Mouse (Mus musculus) megakaryocyte, embryonic 14.5 days (primary cell): Measurements from ENCODE around the gene Xpa. TPM values are rescaled to one million over a fixed set of nuclear protein-coding genes. Genes with fewer than 3 reads are reported as not detected.

Experiments
- H3K27me3 ChIP-seq: replicated peaks from 2 replicates; pipeline ENCODE3; 2012; ENCODE audit warnings: inconsistent platforms
- H3K36me3 ChIP-seq: replicated peaks from 2 replicates; pipeline ENCODE3; 2012; ENCODE audit warnings: low read length, inconsistent platforms, mixed read lengths
- H3K4me1 ChIP-seq: 2 replicates; pipeline ENCODE4 v1.6.1; 2012; ENCODE audit warnings: inconsistent platforms
- H3K4me3 ChIP-seq: replicated peaks from 2 replicates; pipeline ENCODE3; 2012; ENCODE audit warnings: moderate library complexity, mild to moderate bottlenecking, inconsistent platforms
- H3K9me3 ChIP-seq: 2 replicates; pipeline ENCODE4 v1.6.1; 2012; ENCODE audit warnings: inconsistent platforms
- FLI1 ChIP-seq: IDR thresholded peaks from 2 replicates; pipeline ENCODE4 v1.6.1; 2012; ENCODE audit warnings: low read length, inconsistent platforms, mixed read lengths
- GATA1 ChIP-seq: IDR thresholded peaks from 3 replicates; pipeline ENCODE4 v1.6.1; 2012; ENCODE audit warnings: mixed read lengths, low read length, inconsistent platforms, borderline replicate concordance
- polyA plus RNA-seq: library from polyadenylated mRNA; stranded (reverse); fragments of >175 nt; gene quantifications from 2 replicates; pipeline ENCODE4 v1.2.3, GENCODE M21; 2012; ENCODE audit warnings: low replicate concordance; ENCODE audit not compliant: insufficient read depth

Gene Xpa
- polyA plus RNA-seq, 1 experiment, result 44.7 TPM

- H3K27me3 ChIP-seq, result no peaks in the 10 kb centered on the region
- no peaks in the 10 kb centered on the region for H3K9me3 ChIP-seq
- H3K36me3 ChIP-seq, result peaks cover 95% of the 10 kb centered on the region
- no peak overlapping the region for H3K4me3 ChIP-seq
- TF ChIP-seq FLI1, result no peak
- TF ChIP-seq GATA1, result no peak
- peaks cover 8% of the 10 kb centered on the region for H3K4me1 ChIP-seq
These were observed 72.8 kb downstream of the Xpa start for GRCm38 (mm10) chr4:46123358-46123757.

GRCm38 (mm10) chr4:46120767-46121166 lies 75.3 kb downstream of the Xpa start:
- TF ChIP-seq GATA1 (no peak), FLI1 (no peak)

DNA sequence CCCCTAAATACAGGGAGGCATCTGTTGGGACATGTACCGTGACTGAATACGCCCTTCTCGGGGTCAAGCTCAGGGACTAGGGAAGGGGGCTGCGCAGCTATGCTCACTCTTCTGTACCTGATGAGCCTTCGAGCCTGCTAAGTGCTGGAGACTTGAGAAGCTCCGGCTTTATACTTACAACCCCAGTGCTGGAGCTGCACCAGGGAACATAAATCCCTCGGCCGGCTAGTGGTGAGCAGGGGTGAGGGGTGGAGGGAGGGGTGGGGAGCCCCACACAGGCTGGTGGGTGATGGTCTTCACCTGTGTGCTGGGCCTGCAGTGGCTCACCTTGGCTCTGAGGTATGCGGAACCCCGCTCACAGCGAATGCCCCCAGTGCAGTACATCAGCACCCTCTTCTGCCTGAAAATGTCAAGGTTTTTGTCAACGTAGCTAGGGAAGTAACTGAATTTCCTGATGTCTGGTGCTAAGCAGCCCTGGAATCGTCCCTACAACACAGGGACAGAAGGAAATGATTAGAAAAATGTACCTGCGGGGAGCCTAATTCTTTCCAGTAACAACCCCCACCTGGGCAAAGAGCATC lies 76.5 kb downstream of the Xpa start:
- H3K27me3 ChIP-seq, result no peaks in the 10 kb centered on the region
- no peak overlapping the region for H3K4me3 ChIP-seq
- TF ChIP-seq FLI1, result no peak
- peaks cover 7% of the 10 kb centered on the region for H3K4me1 ChIP-seq
- H3K9me3 ChIP-seq, result no peaks in the 10 kb centered on the region
- peaks cover 98% of the 10 kb centered on the region for H3K36me3 ChIP-seq

More at GRCm38 (mm10) chr4:46120767-46121166, 75.3 kb downstream of the Xpa start:
- Histone ChIP-seq H3K36me3 (peaks cover 99% of the 10 kb centered on the region), H3K9me3 (no peaks in the 10 kb centered on the region), H3K27me3 (no peaks in the 10 kb centered on the region), H3K4me1 (peaks cover 10% of the 10 kb centered on the region), H3K4me3 (no peak overlapping the region)

DNA sequence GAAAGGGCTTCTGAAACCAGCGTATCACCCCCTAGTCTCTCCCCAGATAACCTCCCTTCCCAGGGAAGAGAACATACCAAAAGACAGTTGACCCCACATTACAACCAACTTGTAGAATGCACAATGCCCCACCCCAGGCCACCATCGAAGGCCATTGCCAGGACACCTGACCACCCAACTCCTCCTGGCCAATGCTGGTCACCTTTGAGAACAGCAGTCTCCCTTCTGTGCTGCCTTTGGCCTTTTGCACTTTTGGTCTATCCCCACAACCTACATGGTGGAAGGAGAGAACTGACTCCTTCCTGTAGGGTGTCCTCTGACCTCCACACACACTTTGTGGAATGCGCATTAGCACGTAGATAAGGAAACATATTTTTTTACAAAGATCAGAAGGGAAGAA lies 78.6 kb downstream of the Xpa start:
- TF ChIP-seq GATA1 (no peak), FLI1 (no peak)
- no peak overlapping the region for H3K4me3 ChIP-seq
- H3K9me3 ChIP-seq, result no peaks in the 10 kb centered on the region
- 0 out of 2 replicates have a peak, but pooled peaks cover 3% of the 10 kb centered on the region for H3K4me1 ChIP-seq
- H3K36me3 ChIP-seq, result peaks cover 99% of the 10 kb centered on the region
- no peaks in the 10 kb centered on the region for H3K27me3 ChIP-seq

DNA sequence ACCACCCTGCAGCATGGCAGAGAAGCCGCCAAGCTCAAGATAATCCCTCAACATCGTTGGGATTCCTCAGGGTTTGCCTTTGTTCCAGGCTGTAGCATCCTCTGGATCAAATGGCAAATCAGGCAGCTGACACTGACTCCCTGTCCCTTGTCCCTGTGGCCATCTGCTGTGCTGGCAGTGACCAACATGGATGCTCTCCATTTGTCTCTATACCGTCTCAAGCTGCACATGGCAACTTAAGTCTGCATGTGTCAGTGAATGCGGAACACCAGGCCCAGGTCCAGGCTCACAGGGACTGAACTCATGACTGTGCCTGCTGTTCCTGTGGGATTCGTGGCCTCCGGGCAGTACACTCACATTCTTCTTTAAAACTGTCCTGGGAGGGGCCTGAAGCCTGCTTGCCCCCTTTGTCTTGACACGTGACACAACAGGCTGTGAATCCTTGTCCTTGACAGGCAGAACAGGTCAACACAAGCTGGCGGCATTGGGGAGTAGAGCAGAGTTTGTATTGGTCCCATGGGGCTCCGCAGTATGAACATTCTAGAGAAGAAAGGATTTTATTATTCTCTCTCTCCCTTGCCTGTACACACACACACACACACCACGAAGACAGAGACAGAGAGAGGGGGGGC lies 79.5 kb downstream of the Xpa start:
- Histone ChIP-seq H3K27me3 (no peaks in the 10 kb centered on the region), H3K36me3 (peaks cover 96% of the 10 kb centered on the region), H3K9me3 (no peaks in the 10 kb centered on the region), H3K4me1 (0 out of 2 replicates have a peak, but pooled peaks cover 3% of the 10 kb centered on the region), H3K4me3 (no peak overlapping the region)
- TF ChIP-seq GATA1, result no peak
- no peak for TF ChIP-seq FLI1

DNA sequence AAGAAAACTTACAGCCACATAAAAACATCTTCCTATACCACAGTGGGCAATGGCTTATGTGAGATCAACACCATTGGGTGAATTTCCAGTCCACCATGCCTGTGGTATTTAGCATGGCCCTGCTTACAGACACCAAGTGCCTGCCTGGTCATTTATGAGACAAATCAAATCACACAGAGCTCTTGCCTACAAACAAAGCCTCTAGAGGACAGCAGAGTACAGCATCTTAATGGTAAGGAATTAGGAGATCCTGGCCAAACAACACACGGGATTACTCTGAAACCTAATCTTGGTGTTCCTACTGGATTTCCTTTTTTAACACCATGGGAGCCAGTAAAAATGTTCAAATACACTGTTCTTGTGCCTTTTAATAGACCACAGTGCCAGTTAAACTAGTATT lies 80.8 kb downstream of the Xpa start:
- Histone ChIP-seq H3K36me3 (peaks cover 93% of the 10 kb centered on the region), H3K4me3 (no peak overlapping the region), H3K9me3 (no peaks in the 10 kb centered on the region), H3K4me1 (0 out of 2 replicates have a peak, but pooled peaks cover 3% of the 10 kb centered on the region), H3K27me3 (no peaks in the 10 kb centered on the region)
- TF ChIP-seq GATA1, result no peak
- TF ChIP-seq FLI1, result no peak

- Histone ChIP-seq H3K27me3 (no peaks in the 10 kb centered on the region), H3K36me3 (peaks cover 86% of the 10 kb centered on the region), H3K4me1 (no peaks in the 10 kb centered on the region), H3K4me3 (no peak overlapping the region), H3K9me3 (no peaks in the 10 kb centered on the region)
- TF ChIP-seq FLI1 (no peak), GATA1 (no peak)
These were observed 84.8 kb downstream of the Xpa start for GRCm38 (mm10) chr4:46111361-46111760.

DNA sequence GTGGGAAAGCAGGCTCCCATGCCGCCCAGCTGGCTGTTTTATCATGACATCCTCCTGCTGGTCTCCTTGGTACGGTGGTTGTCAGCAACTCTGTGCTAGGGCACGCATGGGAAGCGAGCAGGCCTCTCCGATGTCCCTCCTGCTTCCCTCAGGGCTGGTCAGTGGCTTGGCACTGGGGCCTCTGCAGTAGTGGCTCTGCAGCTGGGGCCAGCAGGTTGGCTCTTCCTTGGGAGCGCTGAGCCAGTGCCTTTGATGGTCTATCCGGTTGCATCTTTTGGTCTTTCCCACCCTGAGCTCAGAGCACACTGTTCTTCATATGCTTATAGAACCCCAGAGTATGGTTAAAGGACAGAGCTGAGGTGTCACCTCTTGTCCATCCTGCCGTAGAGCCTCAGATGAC lies 86.0 kb downstream of the Xpa start:
- H3K4me3 ChIP-seq, result no peak overlapping the region
- TF ChIP-seq GATA1 (no peak), FLI1 (no peak)
- no peaks in the 10 kb centered on the region for H3K27me3 ChIP-seq
- peaks cover 77% of the 10 kb centered on the region for H3K36me3 ChIP-seq
- no peaks in the 10 kb centered on the region for H3K4me1 ChIP-seq
- H3K9me3 ChIP-seq, result no peaks in the 10 kb centered on the region

Other genes with a start within 250 kb of the Xpa start
- gene Tdrd7, start 231.0 kb downstream of the Xpa start, polyA plus RNA-seq, result 1.6 TPM in 1 of 2 replicates, not detected in the other
- gene Tmod1, start 157.4 kb downstream of the Xpa start, polyA plus RNA-seq, result 1.9 and 7.2 TPM in 2 replicates
- 5.8 and 11.5 TPM in 2 replicates for gene Ncbp1, start 57.7 kb downstream of the Xpa start, polyA plus RNA-seq
- gene Tstd2, start 57.6 kb downstream of the Xpa start, polyA plus RNA-seq, result 4.7 TPM in 1 of 2 replicates, not detected in the other
- gene Foxe1, start 147.3 kb upstream of the Xpa start, polyA plus RNA-seq, result not detected in 2 replicates
- gene Trmo, start 193.1 kb upstream of the Xpa start, polyA plus RNA-seq, result 1.5 and 3.7 TPM in 2 replicates
- gene Hemgn, start 217.2 kb upstream of the Xpa start, polyA plus RNA-seq, result 5.5 and 13.1 TPM in 2 replicates